Mouse (Mus musculus) intestine, embryonic 14.5 days (tissue): ENCODE data around the gene Olfr373. TPM values are rescaled to one million over a fixed set of nuclear protein-coding genes. Genes with fewer than 3 reads are reported as not detected.
"Not testable (repeated sequence)": the region's sequence is repeated elsewhere in the genome, so short reads cannot be mapped to it uniquely, and the experiment has no call there.

Experiments used
- ATAC-seq: fragments of 200-750 bp; cut with Nextera tagmentation; replicated peaks from 2 replicates; pipeline ENCODE4 v1.8.0; 2017; ENCODE audit warnings: low read depth, moderate number of reproducible peaks, moderate TSS enrichment, moderate library complexity; ENCODE audit not compliant: low FRiP score, low TSS enrichment
- DNase-seq: peaks from one replicate; pipeline ENCODE4 v3.0.0-alpha.2; 2018; ENCODE audit warnings: low spot score
- H3K27ac ChIP-seq: fragments of 300-500 bp; sonication (generic); 2 replicates; pipeline ENCODE4 v1.5.1; 2014; ENCODE audit warnings: low read depth, mild to moderate bottlenecking, control low read depth
- H3K27me3 ChIP-seq: fragments of 300-500 bp; sonication (generic); replicated peaks from 2 replicates; pipeline ENCODE4 v1.6.1; 2014; ENCODE audit warnings: low read length, control low read depth; ENCODE audit not compliant: control insufficient read depth, insufficient read depth
- H3K36me3 ChIP-seq: fragments of 300-500 bp; sonication (generic); 2 replicates; pipeline ENCODE4 v1.6.1; 2014; ENCODE audit warnings: low read length, control low read depth; ENCODE audit not compliant: control insufficient read depth, insufficient read depth
- H3K4me1 ChIP-seq: fragments of 300-500 bp; sonication (generic); replicated peaks from 2 replicates; pipeline ENCODE4 v1.6.1; 2014; ENCODE audit warnings: low read length, control low read depth, mixed read lengths; ENCODE audit not compliant: control insufficient read depth, insufficient read depth
- H3K4me2 ChIP-seq: fragments of 300-500 bp; sonication (generic); 2 replicates; pipeline ENCODE4 v1.6.1; 2014; ENCODE audit warnings: low read length
- H3K4me3 ChIP-seq: fragments of 300-500 bp; sonication (generic); 2 replicates; pipeline ENCODE4 v1.5.1; 2014; ENCODE audit warnings: low read depth, low read length, control low read depth, mixed read lengths
- H3K9ac ChIP-seq: fragments of 300-500 bp; sonication (generic); 2 replicates; pipeline ENCODE4 v1.6.1; 2014; ENCODE audit warnings: mild to moderate bottlenecking, low read length
- H3K9me3 ChIP-seq: fragments of 300-500 bp; sonication (generic); 2 replicates; pipeline ENCODE4 v1.6.1; 2016; ENCODE audit warnings: low read length, control low read depth; ENCODE audit not compliant: control insufficient read depth
- WGBS: fragments of 180-500 bp; shearing (Covaris S2); extraction: QIAGEN DNeasy Blood & Tissue Kit; methylation state at CpG from one replicate; pipeline ENCODE4 v1.1.7; 2014; 5-methylcytosine and 5-hydroxymethylcytosine counted together
- polyA plus RNA-seq: library from polyadenylated mRNA; unstranded; fragments of >200 nt; fragmentation: Nextera tagmentation; extraction: Ambion mirVana; gene quantifications from 2 replicates; pipeline ENCODE4 v1.2.1, GENCODE M21; 2014

The Olfr373 gene
- 0.11 TPM in 1 of 2 replicates, not detected in the other for polyA plus RNA-seq

GRCm38 (mm10) chr8:72082877-72083276 lies at the start of gene Olfr373:
Gene Olfr373, plus strand, starts transcription at chr8:72083177.
- not testable (repeated sequence) for H3K4me1 ChIP-seq, H3K4me3 ChIP-seq, H3K4me2 ChIP-seq, H3K9me3 ChIP-seq, ATAC-seq, H3K36me3 ChIP-seq, H3K9ac ChIP-seq, H3K27me3 ChIP-seq, H3K27ac ChIP-seq, DNase-seq

DNA sequence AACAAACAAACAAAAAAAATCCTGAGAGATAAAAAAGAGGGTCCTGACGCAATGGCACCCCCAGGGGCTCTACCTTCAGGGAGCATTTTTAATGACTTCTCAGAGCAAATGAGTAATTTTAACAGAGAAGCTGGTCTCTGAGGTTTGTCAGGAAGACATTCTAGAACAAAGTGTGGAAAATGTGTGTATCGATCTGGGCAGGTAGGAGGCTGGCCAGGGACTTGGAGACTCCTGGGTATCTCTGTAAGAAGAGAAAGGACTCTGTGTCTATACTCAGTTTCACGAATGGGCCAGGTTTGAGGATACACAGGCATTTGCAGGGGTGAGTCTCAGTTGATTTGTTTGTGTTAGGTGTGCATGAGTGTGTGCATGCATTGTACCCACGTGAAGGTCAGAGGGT lies 42.1 kb upstream of the Olfr373 start, which contains the start of gene Olfr372:
TSS of gene Olfr372 (plus strand) at position 301 of the 400 bp plus-strand sequence.
- not testable (repeated sequence) for H3K27me3 ChIP-seq, H3K9me3 ChIP-seq, H3K4me3 ChIP-seq, H3K36me3 ChIP-seq, H3K9ac ChIP-seq, ATAC-seq, DNase-seq, H3K4me1 ChIP-seq, H3K4me2 ChIP-seq, H3K27ac ChIP-seq
- WGBS, result 73% methylated on average over 4 of the region's 4 CpGs

DNA sequence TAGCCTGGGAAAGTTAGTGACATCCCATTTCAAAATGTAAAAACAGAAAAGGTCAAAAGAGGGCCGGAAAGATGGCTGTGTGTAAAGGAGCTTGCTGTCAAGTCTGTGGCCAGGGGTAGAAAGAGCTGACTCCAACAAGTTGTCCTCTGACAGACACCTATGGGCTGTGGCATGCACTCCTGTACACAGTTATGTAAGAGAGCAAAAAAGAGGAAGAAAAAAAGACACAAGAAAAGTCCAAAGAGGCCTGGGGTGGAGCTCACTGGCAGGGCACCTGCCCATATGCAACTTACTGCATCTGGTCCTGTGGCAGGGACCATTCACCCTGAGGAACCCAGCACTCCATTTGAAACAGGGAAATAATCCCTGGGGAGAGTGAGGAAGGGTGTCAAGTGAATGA lies 40.5 kb upstream of the Olfr373 start:
- H3K9me3 ChIP-seq, result no peaks in the 10 kb centered on the region
- no peak overlapping the region for H3K27ac ChIP-seq
- DNase-seq (no peak), ATAC-seq (no peak)
- H3K4me3 ChIP-seq, result no peak overlapping the region
- no peaks in the 10 kb centered on the region for H3K36me3 ChIP-seq
- H3K4me1 ChIP-seq, result no peaks in the 10 kb centered on the region
- no peaks in the 10 kb centered on the region for H3K27me3 ChIP-seq
- no peak overlapping the region for H3K4me2 ChIP-seq
- no peak overlapping the region for H3K9ac ChIP-seq
- 97% methylated on average over 1 of the region's 1 CpGs for WGBS

- not testable (repeated sequence) for ATAC-seq, H3K36me3 ChIP-seq, H3K9me3 ChIP-seq, H3K9ac ChIP-seq, H3K4me2 ChIP-seq, H3K4me1 ChIP-seq, DNase-seq, H3K4me3 ChIP-seq, H3K27me3 ChIP-seq, H3K27ac ChIP-seq
Measured at GRCm38 (mm10) chr8:72054633-72055032, 28.3 kb upstream of the Olfr373 start.

DNA sequence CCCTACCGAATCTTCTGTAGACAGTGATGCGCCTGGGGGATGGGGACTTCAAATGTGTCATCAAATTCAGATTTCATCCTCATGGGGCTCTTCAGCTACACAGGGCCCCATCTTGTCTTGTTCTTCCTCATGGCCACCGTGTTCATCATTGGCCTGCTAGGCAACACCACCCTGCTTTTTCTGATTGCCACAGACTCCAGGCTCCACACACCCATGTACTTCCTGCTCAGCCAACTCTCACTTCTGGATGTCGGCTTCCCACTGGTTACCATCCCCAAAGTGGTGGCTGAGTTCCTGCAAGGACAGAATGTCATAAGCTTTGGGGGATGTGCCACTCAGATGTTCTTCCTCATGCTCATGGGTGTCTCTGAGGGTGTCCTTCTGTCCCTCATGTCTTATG lies 25.3 kb upstream of the Olfr373 start:
- not testable (repeated sequence) for H3K36me3 ChIP-seq, ATAC-seq, DNase-seq, H3K9me3 ChIP-seq, H3K4me1 ChIP-seq, H3K27ac ChIP-seq, H3K27me3 ChIP-seq, H3K4me3 ChIP-seq, H3K4me2 ChIP-seq, H3K9ac ChIP-seq
- 87% methylated on average over 3 of the region's 4 CpGs for WGBS

GRCm38 (mm10) chr8:72066819-72067399 lies 16.1 kb upstream of the Olfr373 start:
- H3K4me2 ChIP-seq, H3K4me3 ChIP-seq, DNase-seq, H3K27ac ChIP-seq, H3K9ac ChIP-seq, H3K27me3 ChIP-seq, ATAC-seq, H3K9me3 ChIP-seq, H3K4me1 ChIP-seq, H3K36me3 ChIP-seq: not testable (repeated sequence)
- 75% methylated on average over 1 of the region's 1 CpGs for WGBS

GRCm38 (mm10) chr8:72084744-72085143 lies 1.8 kb downstream of the Olfr373 start:
- 70% methylated on average over 5 of the region's 5 CpGs for WGBS
- Histone ChIP-seq H3K4me2 (no peak overlapping the region), H3K27me3 (no peaks in the 10 kb centered on the region), H3K4me1 (no peaks in the 10 kb centered on the region), H3K9me3 (0 out of 2 replicates have a peak, but pooled peaks cover under 1% of the 10 kb centered on the region), H3K9ac (no peak overlapping the region), H3K4me3 (no peak overlapping the region), H3K36me3 (no peaks in the 10 kb centered on the region), H3K27ac (no peak overlapping the region)
- DNase-seq (no peak), ATAC-seq (no peak)

DNA sequence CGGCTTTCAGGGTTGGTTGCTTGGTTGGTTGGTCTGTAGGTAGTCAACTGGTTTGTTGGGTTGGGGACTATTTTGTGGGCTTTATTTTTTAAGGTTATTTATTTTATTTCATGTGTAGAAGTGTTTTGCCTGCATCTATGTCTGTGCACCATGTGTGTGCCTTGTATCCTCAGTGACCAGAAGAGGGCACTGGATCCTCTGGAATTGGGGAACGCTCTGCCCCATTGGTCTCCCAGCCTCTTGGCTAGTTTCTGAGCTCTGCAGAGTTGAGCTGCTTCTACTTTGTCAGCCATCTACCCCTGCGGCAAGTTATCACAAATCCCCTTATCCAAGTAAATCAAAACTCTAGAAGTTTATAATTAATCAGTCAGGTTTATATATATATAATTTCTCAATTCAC lies 4.6 kb downstream of the Olfr373 start:
- not testable (repeated sequence) for H3K9ac ChIP-seq, H3K9me3 ChIP-seq, ATAC-seq, DNase-seq, H3K4me2 ChIP-seq, H3K27ac ChIP-seq, H3K27me3 ChIP-seq, H3K4me1 ChIP-seq, H3K36me3 ChIP-seq, H3K4me3 ChIP-seq
- WGBS, result 72% methylated on average over 3 of the region's 3 CpGs

DNA sequence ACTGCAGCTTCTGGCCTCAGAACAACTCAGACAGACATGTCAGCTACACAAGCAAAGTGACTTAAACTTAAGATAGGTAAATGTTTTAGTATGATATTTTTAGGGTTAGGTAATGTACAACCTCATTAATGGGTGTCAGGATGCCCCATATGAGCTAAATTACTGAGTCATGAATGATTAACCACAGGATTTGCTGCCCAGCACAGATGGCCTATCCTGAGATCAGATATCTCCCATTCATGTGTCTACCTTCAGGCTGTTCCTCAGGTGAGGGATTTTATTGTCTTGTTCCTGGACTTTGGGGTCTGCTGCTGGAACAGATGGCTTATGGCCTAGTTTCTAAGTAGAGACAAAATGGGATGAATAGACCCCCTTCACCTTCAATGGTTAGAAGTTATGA lies 13.7 kb downstream of the Olfr373 start:
- H3K9me3 ChIP-seq, H3K27ac ChIP-seq, H3K27me3 ChIP-seq, ATAC-seq, H3K4me3 ChIP-seq, H3K4me2 ChIP-seq, DNase-seq, H3K9ac ChIP-seq, H3K4me1 ChIP-seq, H3K36me3 ChIP-seq: not testable (repeated sequence)
